Mouse (Mus musculus) left cerebral cortex, postnatal 25 days (tissue): ENCODE data around the gene Gm20828. TPM values are rescaled to one million over a fixed set of nuclear protein-coding genes. Genes with fewer than 3 reads are reported as not detected.
"Not testable (repeated sequence)": the region's sequence is repeated elsewhere in the genome, so short reads cannot be mapped to it uniquely, and the experiment has no call there.

ENCODE experiments used
- DNase-seq, 2 experiments: peaks; one replicate each; pipeline ENCODE4 v3.0.0; 2022; ENCODE audit warnings: low spot score in 2 of 2, mixed read lengths in 1 of 2
- intact Hi-C: fragments of 180-260 bp; cut with DNase I; formaldehyde crosslinking; loops from one replicate; pipeline ENCODE4 v1.15.1; 2025
- total RNA-seq, 2 experiments: library from RNA; stranded (reverse); gene quantifications; 2 replicates each; pipeline ENCODE4 v1.2.3; 2021

Gm20828 gene
- total RNA-seq: not detected

GRCm38 (mm10) chrY:11199274-11199673, at the start of gene Gm20828:
Gene Gm20828 (minus strand): TSS chrY:11199374.
- intact Hi-C loops, DNase-seq: not testable (repeated sequence)
